Mouse (Mus musculus) lung, postnatal 0 days (tissue): ENCODE results near the gene Slc38a9.
A peak's percentile ranks its signal among the peaks of the same experiment; 100 is the strongest.

Source experiments
- CTCF ChIP-seq: IDR thresholded peaks from 2 replicates; pipeline ENCODE4 v1.5.1; 2016; ENCODE audit warnings: antibody characterized with exemption, mild to moderate bottlenecking
- EP300 ChIP-seq: IDR thresholded peaks from 2 replicates; pipeline ENCODE4 v1.6.1; 2016; ENCODE audit warnings: antibody characterized with exemption, mild to moderate bottlenecking, control low read depth

GRCm38 (mm10) chr13:112673899-112674447, 13.4 kb downstream of the Slc38a9 start:
- peak; percentile 96 for TF ChIP-seq CTCF
- TF ChIP-seq EP300 = peak; percentile 58
